9 mouse cellular contexts compared by ENCODE assay signal in the genomic region with DNA sequence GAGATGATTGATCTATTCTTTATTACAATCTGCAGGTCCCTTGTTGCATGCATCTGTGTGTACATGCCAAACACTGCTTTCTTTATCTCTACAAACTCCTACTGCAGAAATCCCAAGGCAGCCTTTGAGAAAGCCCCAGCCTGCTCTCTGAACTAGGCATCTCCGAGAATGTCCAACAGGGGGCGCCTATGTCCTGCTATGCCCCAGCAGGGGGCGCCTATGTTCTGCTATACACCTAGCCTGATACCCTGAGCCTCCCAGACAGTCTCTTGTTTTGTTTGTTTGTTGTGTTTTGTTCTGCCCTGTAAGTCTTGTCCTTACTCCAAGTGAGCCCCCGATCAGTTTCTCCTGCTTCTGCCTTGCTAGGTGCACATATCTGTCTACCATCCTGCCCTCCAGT. TPM values are rescaled to one million over a fixed set of nuclear protein-coding genes. Genes with fewer than 3 reads are reported as not detected.
A peak's percentile ranks its signal among the peaks of the same experiment; 100 is the strongest.
DNase-seq lines count a peak whose midpoint lies in the region; ATAC-seq and TF ChIP-seq lines count a peak whose summit lies in the region.
"Had no signal": no experiment of that assay in that cellular context is flagged by ENCODE, and none has a peak within 500 bp of the region (broad histone marks: within the 10 kb centered on the region; RNA-seq: fewer than 3 reads in every experiment).

No protein-coding gene starts in this region.

- no peaks in the 10 kb centered on the region for H3K36me3 ChIP-seq in neural tube, embryonic 15.5 days
- H3K36me3 ChIP-seq: midbrain, embryonic 12.5 days had no signal

- H3K4me3 ChIP-seq in neural tube, embryonic 15.5 days (replicated peaks), result no peak overlapping the region
- no peak overlapping the region for H3K4me3 ChIP-seq in gastrocnemius, adult 2 months
- H3K4me3 ChIP-seq: midbrain, embryonic 12.5 days had no signal

- ATAC-seq in neural tube, embryonic 15.5 days (ENCODE audit: low FRiP score), result no peak

- WGBS in neural tube, embryonic 15.5 days, result 41% methylated on average over 4 of the region's 4 CpGs

- TF ChIP-seq CTCF in gastrocnemius, adult 2 months (IDR thresholded peaks at IDR 0.05), result no peak; the same call in 1 of the 2 replicates

- H3K4me2 ChIP-seq in neural tube, embryonic 15.5 days, result no peak overlapping the region
- H3K4me2 ChIP-seq: midbrain, embryonic 12.5 days had no signal

- DNase-seq in neural tube, embryonic 10.5 days (ENCODE audit: extremely low spot score, low spot score), result peak; percentile 75
- DNase-seq in cerebellum, postnatal 36 days, result peak; percentile 82 to 86
- peak; percentile 82 for DNase-seq in gastrocnemius, adult 2 months
- peak; percentile 62 for DNase-seq in kidney, adult 11 months
- DNase-seq in left cerebral cortex, postnatal 36 days (ENCODE audit: low spot score in 2 of 2), result peak; percentile 71 to 74
- DNase-seq in natural killer cell, adult 2 months (ENCODE audit: low spot score in 2 of 2), result peak; percentile 11 to 13
- peak; percentile 91 for DNase-seq in testis, postnatal 10 days (ENCODE audit: low spot score)

- intact Hi-C loops in gastrocnemius, adult 2 months (cut with DNase I), result loop anchor here (1.0 to 10.0 kb wide), 4 partner anchors 94 to 431 kb away; partner anchors contain the start of genes Daam2 and Kif6
- intact Hi-C loops in left cerebral cortex, postnatal 36 days (cut with DNase I), result no loop called here

- H3K27ac ChIP-seq in neural tube, embryonic 15.5 days (replicated peaks), result no peak overlapping the region
- H3K27ac ChIP-seq in gastrocnemius, adult 2 months, result no peak overlapping the region
- H3K27ac ChIP-seq: midbrain, embryonic 12.5 days had no signal

- H3K9ac ChIP-seq in neural tube, embryonic 15.5 days (replicated peaks), result no peak overlapping the region
- H3K9ac ChIP-seq: midbrain, embryonic 12.5 days had no signal

- peaks cover 7% of the 10 kb centered on the region; the same call in 1 of the 2 replicates for H3K4me1 ChIP-seq in neural tube, embryonic 15.5 days

- H3K9me3 ChIP-seq in neural tube, embryonic 15.5 days (replicated peaks), result no peaks in the 10 kb centered on the region
- H3K9me3 ChIP-seq: midbrain, embryonic 12.5 days had no signal

- no peaks in the 10 kb centered on the region for H3K27me3 ChIP-seq in neural tube, embryonic 15.5 days (replicated peaks)
- H3K27me3 ChIP-seq: midbrain, embryonic 12.5 days had no signal

RNA-seq across cellular contexts. Expression of gene Mocs1, which starts 40.1 kb away (rescaled TPM):
- polyA plus RNA-seq in neural tube, embryonic 15.5 days (2015; fragmentation: Nextera tagmentation; extraction: Ambion mirVana), result 4.7 and 6.2 TPM in 2 replicates
- 10 to 100 TPM; 18.5 to 19.4 TPM for total RNA-seq in gastrocnemius, adult 2 months (2021)
- 10 to 100 TPM; 15.1 to 15.9 TPM for total RNA-seq in left cerebral cortex, postnatal 36 days (2021)

Comparison
In these comparisons a context has a peak if more than half of its experiments do, and no peak if none do; other contexts are left out.
1. DNase-seq: peak in every context shown above with its lines; median percentile 91 in testis, postnatal 10 days; 84 in cerebellum, postnatal 36 days; 82 in gastrocnemius, adult 2 months; 75 in neural tube, embryonic 10.5 days; 72 in left cerebral cortex, postnatal 36 days; 62 in kidney, adult 11 months; 12 in natural killer cell, adult 2 months.